Mouse (Mus musculus) midbrain, postnatal 0 days (tissue): ENCODE measurements around the gene Gpr1. TPM values are rescaled to one million over a fixed set of nuclear protein-coding genes. Genes with fewer than 3 reads are reported as not detected.

Experiments used
- ATAC-seq: fragments of 200-750 bp; cut with Nextera tagmentation; 2 replicates; pipeline ENCODE4 v1.8.0; 2017; ENCODE audit warnings: moderate number of reproducible peaks, mild to moderate bottlenecking, moderate TSS enrichment, moderate library complexity; ENCODE audit not compliant: low FRiP score
- DNase-seq: peaks from one replicate; pipeline ENCODE4 v3.0.0-alpha.2; 2015; ENCODE audit warnings: low spot score
- H3K27ac ChIP-seq: fragments of 300-500 bp; sonication (generic); 2 replicates; pipeline ENCODE4 v1.5.1; 2014; ENCODE audit warnings: low read depth, mild to moderate bottlenecking, low read length, mixed read lengths
- H3K27me3 ChIP-seq: fragments of 300-500 bp; sonication (generic); 2 replicates; pipeline ENCODE4 v1.6.1; 2014; ENCODE audit warnings: low read length, control low read depth, mixed read lengths; ENCODE audit not compliant: insufficient read depth
- H3K36me3 ChIP-seq: fragments of 300-500 bp; sonication (generic); 2 replicates; pipeline ENCODE4 v1.6.1; 2014; ENCODE audit warnings: low read length, control low read depth, mixed read lengths; ENCODE audit not compliant: insufficient read depth
- H3K4me1 ChIP-seq: fragments of 300-500 bp; sonication (generic); 2 replicates; pipeline ENCODE4 v1.6.1; 2014; ENCODE audit warnings: mild to moderate bottlenecking, control low read depth, antibody characterized with exemption, low read length, mixed read lengths; ENCODE audit not compliant: insufficient read depth
- H3K4me2 ChIP-seq: fragments of 300-500 bp; sonication (generic); 2 replicates; pipeline ENCODE4 v1.6.1; 2014; ENCODE audit warnings: low read depth, mild to moderate bottlenecking, low read length, mixed read lengths; ENCODE audit not compliant: poor library complexity, severe bottlenecking
- H3K4me3 ChIP-seq: fragments of 300-500 bp; sonication (generic); 2 replicates; pipeline ENCODE4 v1.5.1; 2014; ENCODE audit warnings: low read depth, mild to moderate bottlenecking, low read length, moderate library complexity
- H3K9ac ChIP-seq: fragments of 300-500 bp; sonication (generic); replicated peaks from 2 replicates; pipeline ENCODE4 v1.6.1; 2014; ENCODE audit warnings: mild to moderate bottlenecking, low read length, moderate library complexity, mixed read lengths; ENCODE audit not compliant: poor library complexity, severe bottlenecking
- H3K9me3 ChIP-seq: fragments of 300-500 bp; sonication (generic); 2 replicates; pipeline ENCODE4 v1.6.1; 2016; ENCODE audit warnings: low read length, control low read depth
- CTCF ChIP-seq: IDR thresholded peaks from 2 replicates; pipeline ENCODE4 v1.5.1; 2016; ENCODE audit warnings: antibody characterized with exemption, mild to moderate bottlenecking
- WGBS: fragments of 180-500 bp; shearing (Covaris S2); extraction: QIAGEN DNeasy Blood & Tissue Kit; methylation state at CpG from one replicate; pipeline ENCODE4 v1.1.7; 2014; 5-methylcytosine and 5-hydroxymethylcytosine counted together
- polyA plus RNA-seq: library from polyadenylated mRNA; unstranded; fragments of >200 nt; fragmentation: Nextera tagmentation; extraction: Ambion mirVana; gene quantifications from 2 replicates; pipeline ENCODE4 v1.2.1, GENCODE M21; 2015
- total RNA-seq: library from RNA; depleted of rRNA; stranded (reverse); fragments of >200 nt; gene quantifications from 2 replicates; pipeline ENCODE4 v1.2.3, GENCODE M21; 2014; rRNA removed

Gene Gpr1
- total RNA-seq (0.16 and 1.2 TPM in 2 replicates), polyA plus RNA-seq (1.2 TPM in 2 replicates)

- 0 out of 2 replicates have a peak within 1 kb of the TSS, but pooled peaks have one; percentile 42 for H3K9ac ChIP-seq
- H3K27me3 ChIP-seq, result no peaks in the 10 kb centered on the region
- TF ChIP-seq CTCF, result no peak
- no peak; the same call in 1 of the 2 replicates for ATAC-seq
- DNase-seq, result no peak
- no peaks in the 10 kb centered on the region for H3K9me3 ChIP-seq
- H3K4me2 ChIP-seq, result peak within 1 kb of the TSS; percentile 26
- peak within 1 kb of the TSS; percentile 39; the same call in 1 of the 2 replicates for H3K27ac ChIP-seq
- WGBS, result 31% methylated on average over 3 of the region's 3 CpGs
- 0 out of 2 replicates have a peak within 1 kb of the TSS, but pooled peaks have one; percentile 12 for H3K4me3 ChIP-seq
- no peaks in the 10 kb centered on the region for H3K4me1 ChIP-seq
- H3K36me3 ChIP-seq, result no peaks in the 10 kb centered on the region
Observed at GRCm38 (mm10) chr1:63214271-63214558, at the start of gene Gpr1. Gpr1 (minus strand) TSS chr1:63214543.

DNA sequence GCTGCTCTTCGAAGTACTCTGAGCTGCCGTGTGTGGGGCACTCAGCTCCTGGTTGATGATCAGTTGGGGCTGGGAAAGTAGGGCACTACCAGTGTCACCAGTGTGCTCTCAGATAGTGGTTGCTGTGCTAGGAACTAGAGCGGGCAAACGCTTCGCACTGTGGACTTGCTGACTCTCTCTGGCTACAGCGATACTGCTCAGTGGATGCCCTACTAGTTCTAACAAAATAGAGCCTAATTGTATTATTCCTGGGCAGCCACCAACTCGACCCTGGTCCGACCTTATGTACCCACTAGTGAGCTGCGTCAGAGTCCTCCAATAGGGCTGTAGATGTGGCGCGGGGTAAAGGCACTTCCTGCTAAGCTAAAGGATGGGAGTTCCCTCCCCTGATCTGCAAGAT is 49.3 kb upstream of the Gpr1 start:
- WGBS, result 28% methylated on average over 11 of the region's 11 CpGs
- DNase-seq (no peak), ATAC-seq (no peak)
- Histone ChIP-seq H3K4me1 (no peaks in the 10 kb centered on the region), H3K9me3 (no peaks in the 10 kb centered on the region), H3K4me2 (no peak overlapping the region), H3K27ac (no peak overlapping the region), H3K27me3 (peaks cover 33% of the 10 kb centered on the region), H3K4me3 (no peak overlapping the region), H3K36me3 (no peaks in the 10 kb centered on the region), H3K9ac (no peak overlapping the region)
- TF ChIP-seq CTCF, result no peak

- H3K4me2 ChIP-seq, result no peak overlapping the region
- H3K27me3 ChIP-seq, result peaks cover 35% of the 10 kb centered on the region
- no peak overlapping the region for H3K27ac ChIP-seq
- no peaks in the 10 kb centered on the region for H3K4me1 ChIP-seq
- DNase-seq, result no peak
- no peak overlapping the region for H3K4me3 ChIP-seq
- H3K36me3 ChIP-seq, result no peaks in the 10 kb centered on the region
- 49% methylated on average over 17 of the region's 17 CpGs for WGBS
- TF ChIP-seq CTCF, result no peak
- H3K9ac ChIP-seq, result no peak overlapping the region
- ATAC-seq, result no peak
- no peaks in the 10 kb centered on the region for H3K9me3 ChIP-seq
Observed at GRCm38 (mm10) chr1:63261041-63261590, 46.8 kb upstream of the Gpr1 start.

GRCm38 (mm10) chr1:63260742-63261033 is 46.3 kb upstream of the Gpr1 start:
- Histone ChIP-seq H3K36me3 (no peaks in the 10 kb centered on the region), H3K9ac (no peak overlapping the region), H3K4me2 (no peak overlapping the region), H3K4me3 (no peak overlapping the region), H3K4me1 (no peaks in the 10 kb centered on the region), H3K27me3 (peaks cover 35% of the 10 kb centered on the region), H3K9me3 (no peaks in the 10 kb centered on the region), H3K27ac (no peak overlapping the region)
- ATAC-seq, result no peak
- TF ChIP-seq CTCF, result no peak
- WGBS, result 43% methylated on average over 5 of the region's 5 CpGs
- no peak for DNase-seq

GRCm38 (mm10) chr1:63259916-63260741 is 45.8 kb upstream of the Gpr1 start:
- no peaks in the 10 kb centered on the region for H3K36me3 ChIP-seq
- no peaks in the 10 kb centered on the region for H3K4me1 ChIP-seq
- no peaks in the 10 kb centered on the region for H3K9me3 ChIP-seq
- 50% methylated on average over 17 of the region's 17 CpGs for WGBS
- no peak overlapping the region for H3K4me2 ChIP-seq
- DNase-seq (no peak), ATAC-seq (no peak)
- no peak overlapping the region for H3K4me3 ChIP-seq
- H3K9ac ChIP-seq, result no peak overlapping the region
- no peak for TF ChIP-seq CTCF
- no peak overlapping the region for H3K27ac ChIP-seq
- H3K27me3 ChIP-seq, result peaks cover 34% of the 10 kb centered on the region

DNA sequence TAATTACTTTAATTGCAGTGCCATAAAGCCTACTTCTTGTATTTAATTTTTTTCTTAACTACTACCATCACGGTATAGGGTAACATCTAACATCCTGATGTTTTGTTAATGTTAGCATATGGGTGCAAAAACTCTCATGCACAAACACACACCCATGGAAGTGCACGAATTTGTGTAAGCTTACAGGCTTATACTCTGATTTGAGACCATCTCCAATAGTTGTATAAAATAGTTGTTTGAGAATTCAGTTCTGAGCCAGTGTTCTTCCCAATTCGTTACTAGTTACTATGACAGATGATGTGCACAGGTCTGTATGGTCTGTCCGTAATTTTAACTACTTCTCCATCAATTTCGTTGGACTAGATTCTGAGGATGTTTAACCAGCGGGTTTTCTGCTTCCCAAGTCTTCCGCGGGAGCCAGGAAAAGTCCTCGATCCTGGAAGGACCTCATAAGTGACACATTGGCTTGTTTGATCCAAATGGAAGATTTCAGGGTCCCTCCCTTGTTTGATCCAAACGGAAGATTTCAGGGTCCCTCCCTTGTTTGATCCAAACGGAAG is 45.0 kb upstream of the Gpr1 start:
- H3K9me3 ChIP-seq, result no peaks in the 10 kb centered on the region
- DNase-seq (no peak), ATAC-seq (no peak)
- H3K27me3 ChIP-seq, result peaks cover 37% of the 10 kb centered on the region
- WGBS, result 49% methylated on average over 11 of the region's 11 CpGs
- no peak overlapping the region for H3K4me2 ChIP-seq
- no peaks in the 10 kb centered on the region for H3K4me1 ChIP-seq
- no peak overlapping the region for H3K4me3 ChIP-seq
- TF ChIP-seq CTCF, result no peak
- no peak overlapping the region for H3K27ac ChIP-seq
- H3K9ac ChIP-seq, result no peak overlapping the region
- no peaks in the 10 kb centered on the region for H3K36me3 ChIP-seq
